Mouse (Mus musculus) right cerebral cortex, postnatal 14 days (tissue): ENCODE results near the gene Olfr704.
"Not testable (repeated sequence)": the region's sequence is repeated elsewhere in the genome, so short reads cannot be mapped to it uniquely, and the experiment has no call there.

Experiments
- DNase-seq: peaks from one replicate; pipeline ENCODE4 v3.0.0; 2022

Olfr704 gene

DNA sequence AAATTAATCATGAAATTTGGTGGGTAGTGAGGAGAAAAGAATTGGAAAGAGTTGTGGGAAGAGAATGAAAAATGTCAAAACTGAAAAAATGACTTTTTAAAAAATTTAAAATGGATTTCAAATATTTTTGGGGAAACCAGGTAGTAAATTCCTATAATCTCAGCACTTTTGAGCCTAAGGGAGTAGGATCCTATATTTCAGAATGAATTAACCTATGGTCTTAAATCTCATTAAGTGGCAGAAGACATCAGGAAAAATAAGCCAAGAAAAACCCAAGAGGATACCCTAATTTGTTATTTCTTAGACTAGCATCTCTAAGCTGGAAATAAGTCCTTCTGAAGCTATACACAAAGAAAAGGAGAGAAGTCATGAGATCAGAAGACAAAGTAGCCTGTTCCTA lies at the start of gene Olfr704:
Gene Olfr704 (plus strand): TSS at position 301 of the 400 bp plus-strand sequence.
- no peak for DNase-seq

DNA sequence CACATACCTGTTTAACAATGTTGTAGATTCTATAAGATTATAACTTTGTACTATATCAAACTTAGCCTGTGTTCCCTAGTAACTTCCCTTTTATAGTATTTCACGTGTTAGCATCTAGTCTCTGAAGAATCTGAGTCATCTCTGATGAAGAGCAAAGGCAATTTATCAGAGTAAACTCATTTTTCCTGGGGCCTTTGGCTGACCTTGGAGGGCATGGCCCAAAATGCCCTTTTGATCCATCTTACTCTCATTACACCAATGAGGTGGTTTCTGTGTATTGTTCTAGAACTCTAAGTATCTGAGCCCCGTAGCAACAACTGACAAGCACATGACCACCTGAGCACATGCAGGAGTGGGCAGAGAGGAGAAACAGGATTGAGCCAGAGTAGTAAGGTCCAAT lies 49.2 kb upstream of the Olfr704 start, which contains the start of gene Olfr701:
Gene Olfr701 (plus strand): TSS at position 301 of the 400 bp plus-strand sequence.
- no peak for DNase-seq

DNA sequence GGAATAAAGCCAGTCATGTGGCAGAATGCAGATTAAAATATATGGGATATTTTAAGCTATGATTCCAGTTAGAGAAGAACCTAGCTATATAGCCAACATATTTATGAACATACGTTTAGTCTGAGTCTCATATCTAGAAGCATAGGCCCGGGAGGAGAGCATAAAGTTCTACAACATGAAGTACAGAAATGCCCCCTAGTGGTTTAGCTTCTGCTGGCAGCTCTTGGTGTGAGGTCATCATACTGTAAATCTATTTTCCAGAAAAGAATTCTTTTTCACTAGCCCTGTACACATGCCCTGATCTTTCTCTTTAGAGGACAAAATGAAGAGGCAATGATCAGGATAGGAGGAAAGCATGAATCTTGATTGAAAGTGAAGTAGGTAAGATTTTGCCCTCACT lies 47.2 kb upstream of the Olfr704 start:
- DNase-seq = no peak

DNA sequence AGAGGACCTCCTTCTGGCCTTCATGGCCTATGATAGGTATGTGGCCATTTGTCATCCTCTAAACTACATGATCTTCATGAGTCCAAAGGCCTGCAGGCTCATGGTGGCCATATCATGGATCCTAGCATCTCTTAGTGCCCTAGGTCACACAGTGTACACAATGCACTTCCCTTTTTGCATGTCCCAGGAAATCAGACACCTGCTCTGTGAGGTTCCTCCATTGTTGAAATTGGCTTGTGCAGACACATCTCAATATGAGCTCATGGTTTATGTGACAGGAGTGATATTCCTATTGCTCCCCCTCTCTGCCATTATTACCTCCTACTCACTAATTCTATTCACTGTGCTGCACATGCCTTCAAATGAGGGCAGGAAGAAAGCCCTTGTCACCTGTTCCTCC lies 44.6 kb upstream of the Olfr704 start:
- DNase-seq = no peak

DNA sequence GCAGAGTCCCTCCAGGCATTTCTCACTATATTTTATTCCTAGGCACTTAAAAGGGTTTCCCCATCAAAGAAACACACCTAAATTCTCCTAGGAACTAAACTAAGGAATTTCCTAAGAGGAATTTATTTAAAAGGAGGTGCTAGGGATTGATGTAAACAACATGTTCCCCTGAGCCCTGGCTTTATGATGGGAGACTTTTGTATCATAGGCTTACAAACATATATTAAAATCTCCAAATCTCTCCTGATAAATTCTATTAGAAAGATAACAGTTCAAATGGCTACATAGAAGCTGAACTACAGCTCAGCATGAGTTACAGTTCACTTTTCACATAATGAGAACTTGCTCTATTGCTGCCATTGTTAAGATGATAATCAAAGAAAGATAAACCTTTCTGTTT lies 29.2 kb upstream of the Olfr704 start, which contains the start of gene Olfr702:
Gene Olfr702 (minus strand): TSS at position 101 of the 400 bp plus-strand sequence.
- no peak for DNase-seq

DNA sequence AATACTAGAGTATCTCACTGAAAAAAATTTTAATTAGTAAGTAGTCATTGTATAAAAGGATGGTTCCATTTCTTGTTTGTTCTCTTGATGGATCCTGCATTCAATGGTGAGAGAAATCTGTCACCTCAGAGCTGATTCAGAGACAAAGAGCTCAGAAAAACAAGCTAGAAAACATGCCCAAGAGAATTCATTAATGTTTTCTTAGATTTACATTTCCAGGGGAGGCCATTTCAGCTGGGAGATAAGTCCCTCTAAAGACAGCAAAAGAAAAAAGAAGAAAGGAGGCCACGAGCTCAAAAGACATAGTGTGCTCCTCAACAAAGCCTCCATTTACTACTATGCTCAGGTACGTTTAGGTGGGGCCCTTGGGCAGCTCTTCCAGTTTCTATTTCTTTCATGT lies 19.9 kb upstream of the Olfr704 start, which contains the start of gene Olfr703:
Gene Olfr703 (plus strand): TSS at position 301 of the 400 bp plus-strand sequence.
- DNase-seq = no peak

DNA sequence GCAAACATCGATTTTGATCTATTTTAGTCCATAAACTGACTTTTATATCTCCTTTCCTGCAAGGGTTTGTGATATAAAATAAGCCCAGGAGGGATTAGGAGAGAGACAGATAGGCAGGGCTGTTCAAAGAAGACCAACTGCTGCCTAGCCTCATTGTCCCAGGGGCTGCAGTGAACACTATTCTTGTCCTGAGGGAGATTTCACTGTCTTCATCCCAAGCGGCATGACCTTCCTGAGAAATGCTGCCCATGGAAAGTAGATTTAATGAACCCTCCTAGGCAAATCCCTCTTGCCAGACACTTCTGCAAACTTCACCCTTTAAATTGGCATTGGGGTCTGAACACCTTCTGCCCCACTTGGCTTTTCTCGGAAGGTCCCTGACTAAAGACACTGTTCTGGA lies 13.8 kb downstream of the Olfr704 start, which contains the start of gene Olfr705:
Gene Olfr705 (minus strand): TSS at position 101 of the 400 bp plus-strand sequence.
- no peak for DNase-seq

DNA sequence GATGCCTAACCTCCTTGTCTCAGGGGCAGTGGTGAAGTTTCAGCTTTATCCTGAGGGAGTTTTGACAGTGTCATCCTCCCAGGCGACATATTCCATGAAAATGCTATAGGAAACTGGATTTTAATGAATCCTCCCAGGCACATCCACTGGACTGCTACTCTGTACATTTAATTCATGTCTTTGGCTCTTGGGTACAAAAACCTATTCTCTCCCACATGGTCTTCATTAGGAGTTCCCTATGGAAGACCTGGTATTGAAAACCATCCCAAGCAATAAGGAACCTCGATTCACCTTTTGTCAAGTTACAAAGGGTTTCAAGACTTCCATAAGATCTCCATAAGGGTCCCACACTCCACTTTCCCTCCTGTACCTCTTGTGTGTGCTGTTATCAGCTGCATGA lies 25.1 kb downstream of the Olfr704 start, which contains the start of gene Olfr706:
Gene Olfr706 (minus strand): TSS at position 101 of the 400 bp plus-strand sequence.
- no peak for DNase-seq

DNA sequence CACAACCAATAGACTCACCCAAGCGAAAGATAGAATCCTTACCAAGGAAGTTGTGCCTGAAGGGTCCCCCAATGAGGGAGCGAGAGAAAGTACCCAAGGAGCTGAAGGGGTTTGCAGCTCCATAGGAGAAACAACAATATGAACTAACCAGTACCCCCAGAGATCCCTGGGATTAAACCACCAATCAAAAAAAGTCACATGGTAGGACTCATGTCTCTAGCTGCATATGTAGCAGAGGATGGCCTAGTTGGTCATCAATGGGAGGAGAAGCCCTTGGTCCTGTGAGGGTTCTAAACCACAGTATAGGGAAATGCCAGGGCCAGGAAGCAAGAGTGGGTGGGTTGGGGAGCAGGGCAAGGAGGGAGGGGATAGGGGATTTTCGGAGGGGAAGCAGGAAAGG lies 38.2 kb downstream of the Olfr704 start, which contains the start of gene Olfr707:
Gene Olfr707 (minus strand): TSS at position 101 of the 400 bp plus-strand sequence.
- not testable (repeated sequence) for DNase-seq

DNA sequence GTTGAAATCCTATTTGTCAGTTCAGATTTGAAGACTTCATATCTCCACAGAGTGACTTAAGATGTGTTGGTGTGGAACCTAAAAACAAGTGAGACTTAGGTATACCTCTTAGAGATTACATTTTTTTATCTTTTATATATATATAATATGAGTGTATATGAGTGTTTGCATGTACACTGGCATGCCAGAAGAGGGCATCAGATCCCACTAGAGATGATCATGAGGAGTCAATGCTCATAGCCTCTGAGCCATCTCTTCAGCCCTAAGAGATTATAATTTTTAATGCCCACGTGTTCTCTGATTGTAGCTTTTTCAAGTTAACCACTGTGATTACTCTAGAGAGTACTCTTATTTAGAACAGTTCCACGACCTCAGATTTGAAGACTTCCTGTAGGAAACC lies 44.7 kb downstream of the Olfr704 start, which contains the start of gene Olfr1532-ps1:
Gene Olfr1532-ps1 (plus strand): TSS at position 326 of the 400 bp plus-strand sequence.
- no peak for DNase-seq
